Mouse (Mus musculus) stomach, postnatal 0 days (tissue): ENCODE results near the gene Zfp146. TPM values are rescaled to one million over a fixed set of nuclear protein-coding genes. Genes with fewer than 3 reads are reported as not detected.
"Not testable (repeated sequence)": the region's sequence is repeated elsewhere in the genome, so short reads cannot be mapped to it uniquely, and the experiment has no call there.

Experiments
- ATAC-seq: fragments of 200-750 bp; cut with Nextera tagmentation; 2 replicates; pipeline ENCODE4 v1.8.0; 2017; ENCODE audit not compliant: low FRiP score, low TSS enrichment
- DNase-seq: peaks from one replicate; pipeline ENCODE4 v3.0.0-alpha.2; 2016; ENCODE audit warnings: low spot score
- H3K27ac ChIP-seq: fragments of 300-500 bp; sonication (generic); replicated peaks from 2 replicates; pipeline ENCODE4 v1.5.1; 2014; ENCODE audit warnings: mild to moderate bottlenecking, control low read depth
- H3K27me3 ChIP-seq: fragments of 300-500 bp; sonication (generic); 2 replicates; pipeline ENCODE4 v1.6.1; 2014; ENCODE audit warnings: low read length; ENCODE audit not compliant: control insufficient read depth, insufficient read depth
- H3K36me3 ChIP-seq: fragments of 300-500 bp; sonication (generic); 2 replicates; pipeline ENCODE4 v1.6.1; 2014; ENCODE audit warnings: low read length, mixed read lengths; ENCODE audit not compliant: control insufficient read depth, insufficient read depth
- H3K4me1 ChIP-seq: fragments of 300-500 bp; sonication (generic); replicated peaks from 2 replicates; pipeline ENCODE4 v1.6.1; 2014; ENCODE audit warnings: antibody characterized with exemption; ENCODE audit not compliant: control insufficient read depth, insufficient read depth
- H3K4me2 ChIP-seq: fragments of 300-500 bp; sonication (generic); replicated peaks from 2 replicates; pipeline ENCODE4 v1.6.1; 2014; ENCODE audit warnings: low read depth, mild to moderate bottlenecking, control low read depth, moderate library complexity
- H3K4me3 ChIP-seq: fragments of 300-500 bp; sonication (generic); 2 replicates; pipeline ENCODE4 v1.5.1; 2014; ENCODE audit warnings: low read depth, low read length, control low read depth
- H3K9ac ChIP-seq: fragments of 300-500 bp; sonication (generic); 2 replicates; pipeline ENCODE4 v1.6.1; 2014; ENCODE audit warnings: mild to moderate bottlenecking, low read length, control low read depth, mixed read lengths
- H3K9me3 ChIP-seq: fragments of 300-500 bp; sonication (generic); 2 replicates; pipeline ENCODE4 v1.6.1; 2016; ENCODE audit warnings: low read length; ENCODE audit not compliant: control insufficient read depth
- CTCF ChIP-seq: IDR thresholded peaks from 2 replicates; pipeline ENCODE4 v1.5.1; 2016; ENCODE audit warnings: antibody characterized with exemption, low read depth, mild to moderate bottlenecking, moderate library complexity
- EP300 ChIP-seq: optimal IDR thresholded peaks from 2 replicates; pipeline ENCODE3; 2016; ENCODE audit warnings: antibody characterized with exemption
- WGBS: fragments of 180-500 bp; shearing (Covaris S2); extraction: QIAGEN DNeasy Blood & Tissue Kit; methylation state at CpG from one replicate; pipeline ENCODE4 v1.1.7; 2014; 5-methylcytosine and 5-hydroxymethylcytosine counted together
- polyA plus RNA-seq: library from polyadenylated mRNA; unstranded; fragments of >200 nt; fragmentation: Nextera tagmentation; extraction: Ambion mirVana; gene quantifications from 2 replicates; pipeline ENCODE4 v1.2.1, GENCODE M21; 2015

Gene Zfp146
- 4.2 and 5.4 TPM in 2 replicates for polyA plus RNA-seq

GRCm38 (mm10) chr7:30169583-30170282, at the start of gene Zfp146:
Gene Zfp146 (minus strand): TSS chr7:30169750.
- Histone ChIP-seq H3K4me1 (no peaks in the 10 kb centered on the region), H3K36me3 (0 out of 2 replicates have a peak, but pooled peaks cover 3% of the 10 kb centered on the region), H3K4me3 (peak within 1 kb of the TSS; percentile 74), H3K27me3 (no peaks in the 10 kb centered on the region), H3K4me2 (peak within 1 kb of the TSS; percentile 72), H3K27ac (peak within 1 kb of the TSS; percentile 88), H3K9ac (peak within 1 kb of the TSS; percentile 82), H3K9me3 (peaks cover 3% of the 10 kb centered on the region; the same call in 1 of the 2 replicates)
- TF ChIP-seq EP300 (no peak), CTCF (no peak)
- under 1% methylated on average over 36 of the region's 36 CpGs for WGBS
- peak; percentile 97 for ATAC-seq
- peak; percentile 89 for DNase-seq

DNA sequence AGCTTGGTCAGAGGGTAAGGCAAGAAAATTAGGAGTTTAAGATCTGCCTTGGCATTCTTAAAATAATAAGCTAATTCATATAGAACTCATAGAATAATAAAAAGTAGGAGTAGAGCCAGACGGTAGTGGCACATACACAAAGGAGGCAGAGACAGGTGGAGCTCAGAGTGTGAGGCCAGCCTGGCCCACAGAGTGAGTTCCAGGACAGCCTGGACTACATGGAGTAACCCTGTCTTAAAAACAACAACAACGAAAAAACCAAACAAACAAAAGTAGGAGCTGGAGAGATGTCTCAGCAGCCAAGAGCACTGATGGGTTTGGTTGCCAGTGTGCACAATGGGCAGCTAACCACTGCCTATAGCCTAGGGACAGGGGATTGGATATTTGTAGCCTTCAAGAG, 47.7 kb upstream of the Zfp146 start:
- no peak for TF ChIP-seq CTCF
- no peak for TF ChIP-seq EP300
- peaks cover 3% of the 10 kb centered on the region; the same call in 1 of the 2 replicates for H3K4me1 ChIP-seq
- no peak overlapping the region for H3K4me3 ChIP-seq
- no peak overlapping the region for H3K9ac ChIP-seq
- 64% methylated on average over 2 of the region's 2 CpGs for WGBS
- no peak overlapping the region for H3K27ac ChIP-seq
- H3K4me2 ChIP-seq = no peak overlapping the region
- no peaks in the 10 kb centered on the region for H3K36me3 ChIP-seq
- DNase-seq (no peak), ATAC-seq (no peak)
- H3K9me3 ChIP-seq = no peaks in the 10 kb centered on the region
- no peaks in the 10 kb centered on the region for H3K27me3 ChIP-seq

DNA sequence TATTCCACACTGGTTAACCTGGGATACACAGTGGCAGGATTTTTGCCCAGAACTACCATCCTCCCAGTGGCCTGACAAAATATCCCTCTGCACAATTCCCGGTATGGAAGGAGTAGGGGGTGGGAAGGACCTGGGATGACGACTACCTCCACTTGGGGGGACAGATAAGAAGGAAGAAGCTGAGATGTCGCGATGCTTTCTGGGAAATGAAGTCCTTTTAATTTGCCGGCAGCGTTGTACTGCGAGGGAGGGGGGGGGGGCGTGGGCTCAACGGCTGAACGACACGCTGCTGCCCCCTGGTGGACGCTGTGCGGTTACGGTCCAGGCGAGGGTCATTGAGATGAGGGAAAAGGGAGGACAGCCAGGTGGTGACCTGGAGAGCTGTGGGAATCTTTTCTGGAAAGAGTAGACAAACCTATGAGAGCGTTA, 47.2 kb upstream of the Zfp146 start:
- H3K4me3 ChIP-seq = no peak overlapping the region
- ATAC-seq (peak; percentile 50), DNase-seq (peak; percentile 89)
- H3K36me3 ChIP-seq = no peaks in the 10 kb centered on the region
- H3K27ac ChIP-seq = no peak overlapping the region
- no peaks in the 10 kb centered on the region for H3K27me3 ChIP-seq
- H3K9ac ChIP-seq = 0 out of 2 replicates have a peak overlapping the region, but pooled peaks have one; percentile 31
- no peaks in the 10 kb centered on the region for H3K9me3 ChIP-seq
- TF ChIP-seq EP300 = no peak
- TF ChIP-seq CTCF = peak; percentile 99
- H3K4me2 ChIP-seq = peak overlapping the region; percentile 44
- H3K4me1 ChIP-seq = peaks cover 3% of the 10 kb centered on the region; the same call in 1 of the 2 replicates
- 1% methylated on average over 15 of the region's 16 CpGs for WGBS

- TF ChIP-seq CTCF (no peak), EP300 (no peak)
Observed at GRCm38 (mm10) chr7:30215875-30216274, 46.3 kb upstream of the Zfp146 start.

DNA sequence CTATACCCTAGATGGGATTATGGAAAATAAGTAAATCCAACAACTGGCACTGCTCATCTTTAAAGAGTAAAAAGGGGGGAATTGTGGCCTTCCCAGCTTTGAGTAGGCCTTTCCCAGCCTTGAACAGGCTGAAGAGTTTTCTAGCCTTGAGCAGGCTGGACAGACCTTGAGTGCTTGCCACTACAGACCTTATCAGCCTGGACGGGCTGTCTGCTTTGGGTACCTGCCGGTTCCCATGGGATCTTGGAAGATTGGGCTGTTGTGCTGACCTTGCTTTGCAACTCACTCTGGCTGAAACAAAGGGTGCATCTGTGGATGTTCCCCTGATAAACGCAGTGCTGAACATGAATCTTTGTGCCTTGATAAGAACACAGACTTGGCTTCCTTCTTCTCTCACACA, 44.3 kb upstream of the Zfp146 start:
- no peak for ATAC-seq
- H3K27ac ChIP-seq = 0 out of 2 replicates have a peak overlapping the region, but pooled peaks have one; percentile 1
- no peak for DNase-seq
- H3K4me3 ChIP-seq = no peak overlapping the region
- WGBS = 71% methylated on average over 3 of the region's 3 CpGs
- H3K4me2 ChIP-seq = no peak overlapping the region
- H3K9me3 ChIP-seq = no peaks in the 10 kb centered on the region
- no peak overlapping the region for H3K9ac ChIP-seq
- no peak for TF ChIP-seq CTCF
- TF ChIP-seq EP300 = no peak
- no peaks in the 10 kb centered on the region for H3K4me1 ChIP-seq
- no peaks in the 10 kb centered on the region for H3K27me3 ChIP-seq
- H3K36me3 ChIP-seq = no peaks in the 10 kb centered on the region

More at GRCm38 (mm10) chr7:30215875-30216274, 46.3 kb upstream of the Zfp146 start:
- Histone ChIP-seq H3K4me3 (no peak overlapping the region), H3K9ac (no peak overlapping the region), H3K27me3 (no peaks in the 10 kb centered on the region), H3K4me1 (peaks cover 3% of the 10 kb centered on the region; the same call in 1 of the 2 replicates), H3K36me3 (no peaks in the 10 kb centered on the region), H3K4me2 (no peak overlapping the region), H3K9me3 (no peaks in the 10 kb centered on the region), H3K27ac (no peak overlapping the region)
- no peak for DNase-seq
- ATAC-seq = no peak
- 84% methylated on average over 3 of the region's 3 CpGs for WGBS

- WGBS = 27% methylated on average over 4 of the region's 4 CpGs
- H3K27ac ChIP-seq = no peak overlapping the region
- no peak for ATAC-seq
Observed at GRCm38 (mm10) chr7:30211025-30211424, 41.5 kb upstream of the Zfp146 start.

GRCm38 (mm10) chr7:30206364-30206763, 36.8 kb upstream of the Zfp146 start:
- not testable (repeated sequence) for DNase-seq, H3K4me1 ChIP-seq, H3K9ac ChIP-seq, H3K4me3 ChIP-seq, H3K27me3 ChIP-seq, H3K9me3 ChIP-seq, ATAC-seq, H3K27ac ChIP-seq, H3K36me3 ChIP-seq, H3K4me2 ChIP-seq
- WGBS = 57% methylated on average over 5 of the region's 5 CpGs

More at GRCm38 (mm10) chr7:30211025-30211424, 41.5 kb upstream of the Zfp146 start:
- Histone ChIP-seq H3K27me3 (no peaks in the 10 kb centered on the region), H3K4me1 (no peaks in the 10 kb centered on the region), H3K9me3 (no peaks in the 10 kb centered on the region), H3K36me3 (no peaks in the 10 kb centered on the region), H3K4me2 (no peak overlapping the region), H3K9ac (no peak overlapping the region), H3K4me3 (no peak overlapping the region)
- no peak for TF ChIP-seq EP300
- no peak for TF ChIP-seq CTCF
- no peak for DNase-seq
